Mouse (Mus musculus) retina, embryonic 14.5 days (tissue): ENCODE data around the gene Pira2.
"Not testable (repeated sequence)": the region's sequence is repeated elsewhere in the genome, so short reads cannot be mapped to it uniquely, and the experiment has no call there.

Experiments used
- DNase-seq: peaks from one replicate; pipeline ENCODE4 v3.0.0-alpha.2; 2015; ENCODE audit warnings: low spot score

Gene Pira2

GRCm38 (mm10) chr7:3844951-3845350 lies at the start of gene Pira2:
Pira2 (minus strand) TSS chr7:3845051.
- DNase-seq = not testable (repeated sequence)

GRCm38 (mm10) chr7:3875032-3875431 lies 30.2 kb upstream of the Pira2 start:
- DNase-seq = not testable (repeated sequence)

- DNase-seq = not testable (repeated sequence)
Observed at GRCm38 (mm10) chr7:3837854-3838253, 7.0 kb downstream of the Pira2 start.

GRCm38 (mm10) chr7:3830633-3831032 lies 14.2 kb downstream of the Pira2 start:
- not testable (repeated sequence) for DNase-seq

GRCm38 (mm10) chr7:3825599-3825998 lies 19.3 kb downstream of the Pira2 start, which contains the start of gene Gm15448:
Gm15448 (minus strand) TSS chr7:3825687.
- not testable (repeated sequence) for DNase-seq

GRCm38 (mm10) chr7:3811912-3812311 lies 32.9 kb downstream of the Pira2 start:
- DNase-seq = not testable (repeated sequence)

- DNase-seq = not testable (repeated sequence)
Observed at GRCm38 (mm10) chr7:3802935-3803334, 41.9 kb downstream of the Pira2 start.

GRCm38 (mm10) chr7:3799940-3800339 lies 44.9 kb downstream of the Pira2 start:
- not testable (repeated sequence) for DNase-seq

GRCm38 (mm10) chr7:3796286-3796685 lies 48.6 kb downstream of the Pira2 start:
- not testable (repeated sequence) for DNase-seq
